Mouse (Mus musculus) neural tube, embryonic 14.5 days (tissue): ENCODE measurements around the gene Srrd. TPM values are rescaled to one million over a fixed set of nuclear protein-coding genes. Genes with fewer than 3 reads are reported as not detected.

Experiments used
- ATAC-seq: fragments of 200-750 bp; cut with Nextera tagmentation; 2 replicates; pipeline ENCODE4 v1.8.0; 2017; ENCODE audit warnings: low read depth, mild to moderate bottlenecking, moderate TSS enrichment, moderate library complexity
- H3K27ac ChIP-seq: fragments of 300-500 bp; sonication (generic); 2 replicates; pipeline ENCODE4 v1.5.1; 2014; ENCODE audit warnings: low read depth, mild to moderate bottlenecking, control low read depth, low read length, moderate library complexity, mixed read lengths
- H3K27me3 ChIP-seq: fragments of 300-500 bp; sonication (generic); 2 replicates; pipeline ENCODE4 v1.6.1; 2014; ENCODE audit warnings: low read length; ENCODE audit not compliant: control insufficient read depth, insufficient read depth
- H3K36me3 ChIP-seq: fragments of 300-500 bp; sonication (generic); 2 replicates; pipeline ENCODE4 v1.6.1; 2014; ENCODE audit warnings: low read length, mixed read lengths; ENCODE audit not compliant: control insufficient read depth, insufficient read depth
- H3K4me1 ChIP-seq: fragments of 300-500 bp; sonication (generic); 2 replicates; pipeline ENCODE4 v1.6.1; 2014; ENCODE audit warnings: low read length; ENCODE audit not compliant: control insufficient read depth, insufficient read depth
- H3K4me2 ChIP-seq: fragments of 300-500 bp; sonication (generic); 2 replicates; pipeline ENCODE4 v1.6.1; 2014; ENCODE audit warnings: mild to moderate bottlenecking, low read depth, low read length, control low read depth
- H3K4me3 ChIP-seq: fragments of 300-500 bp; sonication (generic); 2 replicates; pipeline ENCODE4 v1.5.1; 2014; ENCODE audit warnings: low read depth, low read length, control low read depth, mixed read lengths
- H3K9ac ChIP-seq: fragments of 300-500 bp; sonication (generic); replicated peaks from 2 replicates; pipeline ENCODE4 v1.6.1; 2014; ENCODE audit warnings: low read depth, mild to moderate bottlenecking, control low read depth, low read length, mixed read lengths
- H3K9me3 ChIP-seq: fragments of 300-500 bp; sonication (generic); 2 replicates; pipeline ENCODE4 v1.6.1; 2016; ENCODE audit warnings: low read length; ENCODE audit not compliant: control insufficient read depth
- WGBS: fragments of 180-500 bp; shearing (Covaris S2); extraction: QIAGEN DNeasy Blood & Tissue Kit; methylation state at CpG from one replicate; pipeline ENCODE4 v1.1.7; 2014; 5-methylcytosine and 5-hydroxymethylcytosine counted together
- polyA plus RNA-seq: library from polyadenylated mRNA; unstranded; fragments of >200 nt; fragmentation: Nextera tagmentation; extraction: Ambion mirVana; gene quantifications from 2 replicates; pipeline ENCODE4 v1.2.1, GENCODE M21; 2014

Gene Srrd
- polyA plus RNA-seq, 1 experiment from 2014 or later, result 71.9 TPM

DNA sequence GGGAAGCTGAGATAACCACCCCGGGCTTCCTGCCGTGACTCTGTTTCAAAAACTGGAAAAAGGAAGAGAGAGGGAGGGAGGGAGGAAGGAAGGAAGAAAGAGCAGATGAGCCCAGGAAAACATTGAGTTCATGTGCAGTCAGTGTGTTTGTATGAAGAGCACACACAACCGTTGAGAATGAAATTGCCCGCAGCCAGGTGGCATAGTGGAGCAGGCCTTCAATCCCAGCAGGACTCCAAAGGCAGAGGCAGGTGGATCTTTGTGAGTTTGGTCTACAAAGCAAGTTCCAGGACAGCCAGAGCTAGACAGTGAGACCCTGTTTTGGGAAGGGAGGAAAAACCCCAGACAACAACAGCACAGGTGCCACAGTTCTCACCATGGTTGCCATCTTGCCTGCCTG lies 24.5 kb upstream of the Srrd start:
- no peak for ATAC-seq
- Histone ChIP-seq H3K4me1 (peaks cover 31% of the 10 kb centered on the region), H3K27ac (no peak overlapping the region), H3K9me3 (no peaks in the 10 kb centered on the region), H3K27me3 (no peaks in the 10 kb centered on the region), H3K4me3 (no peak overlapping the region), H3K4me2 (no peak overlapping the region), H3K36me3 (peaks cover 31% of the 10 kb centered on the region), H3K9ac (no peak overlapping the region)
- WGBS, result 91% methylated on average over 4 of the region's 4 CpGs

GRCm38 (mm10) chr5:112366879-112367278 lies 24.0 kb upstream of the Srrd start:
- no peak for ATAC-seq
- Histone ChIP-seq H3K9ac (no peak overlapping the region), H3K36me3 (peaks cover 31% of the 10 kb centered on the region), H3K4me1 (peaks cover 27% of the 10 kb centered on the region), H3K27me3 (no peaks in the 10 kb centered on the region), H3K4me2 (no peak overlapping the region), H3K4me3 (no peak overlapping the region), H3K27ac (no peak overlapping the region), H3K9me3 (no peaks in the 10 kb centered on the region)
- WGBS, result 94% methylated on average over 6 of the region's 6 CpGs

DNA sequence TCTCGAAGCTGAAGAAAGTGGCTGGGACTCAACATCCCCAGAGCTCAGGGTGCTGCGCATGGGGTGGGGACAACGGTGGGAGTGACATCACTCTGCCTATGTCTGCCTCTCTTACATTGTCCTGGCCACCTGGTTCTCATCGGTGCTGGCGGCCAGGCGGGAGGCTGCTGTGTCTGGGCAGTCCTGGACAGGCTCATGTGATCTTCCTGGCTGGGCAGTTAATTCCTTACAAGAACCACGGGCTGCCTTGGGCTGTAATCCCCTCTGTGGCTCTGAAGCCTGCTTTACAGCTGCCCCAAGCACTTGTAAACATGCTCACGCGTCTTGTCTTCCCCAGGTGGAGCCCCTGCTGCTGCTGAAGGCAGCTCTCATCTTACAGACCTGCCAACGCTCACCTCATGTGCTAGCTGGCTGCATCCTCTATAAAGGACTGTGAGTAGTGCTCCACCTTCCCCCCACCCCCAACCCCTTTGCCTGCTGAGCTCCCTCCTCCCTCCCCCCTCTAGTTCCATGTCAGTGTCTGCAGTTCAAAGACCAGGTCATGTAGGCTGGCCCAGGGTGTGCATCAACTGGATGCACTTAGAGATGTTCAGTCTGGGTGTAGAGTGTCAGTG lies 21.5 kb upstream of the Srrd start:
- Histone ChIP-seq H3K4me2 (no peak overlapping the region), H3K36me3 (peaks cover 21% of the 10 kb centered on the region), H3K27ac (no peak overlapping the region), H3K27me3 (no peaks in the 10 kb centered on the region), H3K9me3 (no peaks in the 10 kb centered on the region), H3K9ac (no peak overlapping the region), H3K4me1 (peaks cover 2% of the 10 kb centered on the region; the same call in 1 of the 2 replicates), H3K4me3 (no peak overlapping the region)
- ATAC-seq, result no peak
- WGBS, result 67% methylated on average over 10 of the region's 10 CpGs

DNA sequence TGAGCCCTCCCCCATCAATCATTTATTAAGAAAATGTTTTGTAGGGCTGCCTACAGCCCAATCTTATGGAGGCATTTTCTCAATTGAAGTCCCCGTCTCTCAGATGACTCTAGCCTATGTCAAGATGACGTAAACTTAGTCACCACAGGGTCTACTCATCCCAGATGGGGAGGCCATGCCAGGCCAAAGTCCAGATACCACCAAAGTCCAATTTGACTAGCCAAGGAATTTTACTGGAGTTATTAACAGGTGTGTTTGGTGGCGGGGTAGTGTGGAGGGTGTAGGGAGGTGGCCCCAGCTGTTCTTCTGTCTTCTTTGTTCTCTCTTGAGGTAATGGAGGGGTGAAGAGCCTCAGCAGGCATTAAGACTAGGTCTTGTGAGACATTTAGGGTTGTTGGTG lies 17.2 kb upstream of the Srrd start:
- no peak for ATAC-seq
- Histone ChIP-seq H3K4me1 (no peaks in the 10 kb centered on the region), H3K4me2 (no peak overlapping the region), H3K27me3 (no peaks in the 10 kb centered on the region), H3K9ac (no peak overlapping the region), H3K4me3 (no peak overlapping the region), H3K36me3 (peaks cover 26% of the 10 kb centered on the region), H3K27ac (no peak overlapping the region), H3K9me3 (no peaks in the 10 kb centered on the region)
- WGBS, result 83% methylated on average over 3 of the region's 3 CpGs

GRCm38 (mm10) chr5:112359520-112359919 lies 16.7 kb upstream of the Srrd start:
- Histone ChIP-seq H3K4me2 (no peak overlapping the region), H3K9ac (no peak overlapping the region), H3K4me1 (no peaks in the 10 kb centered on the region), H3K36me3 (peaks cover 23% of the 10 kb centered on the region), H3K27me3 (no peaks in the 10 kb centered on the region), H3K27ac (no peak overlapping the region), H3K9me3 (no peaks in the 10 kb centered on the region), H3K4me3 (no peak overlapping the region)
- WGBS, result 94% methylated on average over 4 of the region's 4 CpGs
- no peak for ATAC-seq

- ATAC-seq, result no peak
- Histone ChIP-seq H3K4me1 (no peaks in the 10 kb centered on the region), H3K36me3 (peaks cover 14% of the 10 kb centered on the region), H3K4me2 (no peak overlapping the region), H3K4me3 (no peak overlapping the region), H3K27me3 (no peaks in the 10 kb centered on the region), H3K27ac (no peak overlapping the region), H3K9ac (no peak overlapping the region), H3K9me3 (no peaks in the 10 kb centered on the region)
- WGBS, result 90% methylated on average over 9 of the region's 9 CpGs
Measured at GRCm38 (mm10) chr5:112356322-112356721, 13.5 kb upstream of the Srrd start.

- H3K4me2 ChIP-seq, result no peak within 1 kb of the TSS
- no peak for ATAC-seq
- no peak within 1 kb of the TSS for H3K9ac ChIP-seq
- no peak within 1 kb of the TSS for H3K4me3 ChIP-seq
- WGBS, result 64% methylated on average over 13 of the region's 13 CpGs
- H3K27me3 ChIP-seq, result no peaks in the 10 kb centered on the region
- H3K4me1 ChIP-seq, result no peaks in the 10 kb centered on the region
- peaks cover 17% of the 10 kb centered on the region for H3K36me3 ChIP-seq
- H3K27ac ChIP-seq, result no peak within 1 kb of the TSS
- no peaks in the 10 kb centered on the region for H3K9me3 ChIP-seq
Measured at GRCm38 (mm10) chr5:112355910-112356309, 13.1 kb upstream of the Srrd start, which contains the start of gene Gm6583. TSS of gene Gm6583 (minus strand) at chr5:112356033.

GRCm38 (mm10) chr5:112355493-112355892 lies 12.7 kb upstream of the Srrd start:
- no peak overlapping the region for H3K4me2 ChIP-seq
- no peak overlapping the region for H3K4me3 ChIP-seq
- 93% methylated on average over 6 of the region's 6 CpGs for WGBS
- no peaks in the 10 kb centered on the region for H3K9me3 ChIP-seq
- ATAC-seq, result no peak
- H3K9ac ChIP-seq, result no peak overlapping the region
- no peaks in the 10 kb centered on the region for H3K4me1 ChIP-seq
- peaks cover 21% of the 10 kb centered on the region for H3K36me3 ChIP-seq
- no peaks in the 10 kb centered on the region for H3K27me3 ChIP-seq
- no peak overlapping the region for H3K27ac ChIP-seq

GRCm38 (mm10) chr5:112349169-112349568 lies 6.3 kb upstream of the Srrd start:
- 0 out of 2 replicates have a peak, but pooled peaks cover 8% of the 10 kb centered on the region for H3K4me1 ChIP-seq

More at GRCm38 (mm10) chr5:112349169-112349568, 6.3 kb upstream of the Srrd start:
- Histone ChIP-seq H3K27me3 (no peaks in the 10 kb centered on the region), H3K9ac (no peak overlapping the region), H3K9me3 (no peaks in the 10 kb centered on the region), H3K27ac (no peak overlapping the region), H3K4me2 (no peak overlapping the region), H3K4me3 (no peak overlapping the region), H3K36me3 (peaks cover 19% of the 10 kb centered on the region)
- no peak for ATAC-seq
- WGBS, result 80% methylated on average over 8 of the region's 8 CpGs
